ENCODE assay signal across 8 mouse cellular contexts in genomic region chr4:124708518-124709477, GRCm38 (mm10). TPM values are rescaled to one million over a fixed set of nuclear protein-coding genes. Genes with fewer than 3 reads are reported as not detected.
DNase-seq lines count a peak whose midpoint lies in the region; ATAC-seq and TF ChIP-seq lines count a peak whose summit lies in the region.

No protein-coding gene starts in this region.

- 2% methylated on average over 41 of the region's 41 CpGs for WGBS in hindbrain, embryonic 11.5 days

- no peak for TF ChIP-seq CTCF in E14TG2a.4 (conservative IDR thresholded peaks at IDR 0.05; ENCODE audit: low read length)

- no peaks in the 10 kb centered on the region for H3K9me3 ChIP-seq in E14TG2a.4 (ENCODE audit: low read length)
- H3K9me3 ChIP-seq in hindbrain, embryonic 11.5 days (ENCODE audit: control insufficient read depth, low read length) = no peaks in the 10 kb centered on the region

- ATAC-seq in hindbrain, embryonic 11.5 days (ENCODE audit: low FRiP score) = peak; percentile 44; the same call in 1 of the 2 replicates

- H3K4me2 ChIP-seq in hindbrain, embryonic 11.5 days (replicated peaks; ENCODE audit: low read depth, low read length) = peak overlapping the region; percentile 43

- DNase-seq in frontal cortex, postnatal 10 days (ENCODE audit: low spot score in 2 of 2) = peak; percentile 75 to 79
- DNase-seq in hindbrain, embryonic 11.5 days (ENCODE audit: low spot score) = peak; percentile 77
- DNase-seq in layer of hippocampus, postnatal 36 days = peak; percentile 65 to 67
- DNase-seq in lung, postnatal 25 days (ENCODE audit: low spot score) = peak; percentile 93
- peak; percentile 90 for DNase-seq in ovary, postnatal 36 days (ENCODE audit: low spot score)
- peak; percentile 74 for DNase-seq in thymus, postnatal 25 days

- H3K4me1 ChIP-seq in E14TG2a.4 (replicated peaks; ENCODE audit: low read depth, low read length) = peaks cover 81% of the 10 kb centered on the region
- peaks cover 11% of the 10 kb centered on the region for H3K4me1 ChIP-seq in brown adipose tissue, adult 24 weeks (ENCODE audit: control insufficient read depth, insufficient read depth, insufficient read length, low read length)
- H3K4me1 ChIP-seq in hindbrain, embryonic 11.5 days (replicated peaks; ENCODE audit: control insufficient read depth, insufficient read depth, low read length) = peaks cover 12% of the 10 kb centered on the region; the same call in 1 of the 2 replicates

- H3K36me3 ChIP-seq in E14TG2a.4 (ENCODE audit: insufficient read depth, low read length) = peaks cover 17% of the 10 kb centered on the region
- no peaks in the 10 kb centered on the region for H3K36me3 ChIP-seq in hindbrain, embryonic 11.5 days (ENCODE audit: control insufficient read depth, insufficient read depth, low read length)

- peak overlapping the region; percentile 95 for H3K27ac ChIP-seq in brown adipose tissue, adult 24 weeks (replicated peaks; ENCODE audit: low read depth, low read length)
- peak overlapping the region; percentile 33; the same call in 1 of the 2 replicates for H3K27ac ChIP-seq in hindbrain, embryonic 11.5 days (ENCODE audit: low read depth, low read length)

- peak overlapping the region; percentile 24 for H3K9ac ChIP-seq in hindbrain, embryonic 11.5 days (ENCODE audit: low read depth, low read length)

- H3K4me3 ChIP-seq in E14TG2a.4 (replicated peaks; ENCODE audit: low read length) = peak overlapping the region; percentile 73
- peak overlapping the region; percentile 63 for H3K4me3 ChIP-seq in brown adipose tissue, adult 24 weeks (ENCODE audit: insufficient read depth, low read depth, low read length)
- H3K4me3 ChIP-seq in hindbrain, embryonic 11.5 days (ENCODE audit: low read depth, low read length) = peak overlapping the region; percentile 25

- H3K27me3 ChIP-seq in E14TG2a.4 (ENCODE audit: insufficient read depth, low read length) = peaks cover 8% of the 10 kb centered on the region
- peaks cover 8% of the 10 kb centered on the region for H3K27me3 ChIP-seq in hindbrain, embryonic 11.5 days (ENCODE audit: control insufficient read depth, insufficient read depth, low read length)

RNA-seq across cellular contexts. Expression of gene Sf3a3, which starts 5.8 kb away (rescaled TPM):
- 19.2 and 21.2 TPM in 2 replicates for polyA plus RNA-seq in brown adipose tissue, adult 24 weeks (2012; ENCODE audit: insufficient read depth, insufficient read length, missing spikeins)
- 197 and 210 TPM in 2 replicates for polyA plus RNA-seq in hindbrain, embryonic 11.5 days (2014; fragmentation: Nextera tagmentation; extraction: Ambion mirVana)
- 10 to 100 TPM; 34.9 to 35.4 TPM for total RNA-seq in layer of hippocampus, postnatal 36 days (2021)

RNA-seq across cellular contexts. Expression of gene Fhl3, which starts 8.3 kb away (rescaled TPM):
- 10.7 and 14.1 TPM in 2 replicates for polyA plus RNA-seq in brown adipose tissue, adult 24 weeks (2012; ENCODE audit: insufficient read depth, insufficient read length, missing spikeins)
- 3.2 and 4.7 TPM in 2 replicates for polyA plus RNA-seq in hindbrain, embryonic 11.5 days (2014; fragmentation: Nextera tagmentation; extraction: Ambion mirVana)
- 1 to 10 TPM; 1.7 to 2.4 TPM for total RNA-seq in layer of hippocampus, postnatal 36 days (2021)

RNA-seq across cellular contexts. Expression of gene Utp11, which starts 15.4 kb away (rescaled TPM):
- polyA plus RNA-seq in brown adipose tissue, adult 24 weeks (2012; ENCODE audit: insufficient read depth, insufficient read length, missing spikeins) = 20.9 and 27.6 TPM in 2 replicates
- 65.8 and 67.5 TPM in 2 replicates for polyA plus RNA-seq in hindbrain, embryonic 11.5 days (2014; fragmentation: Nextera tagmentation; extraction: Ambion mirVana)
- 10 to 100 TPM; 15.9 to 16.9 TPM for total RNA-seq in layer of hippocampus, postnatal 36 days (2021)

RNA-seq across cellular contexts. Expression of gene Inpp5b, which starts 32.9 kb away (rescaled TPM):
- 9.0 and 15.7 TPM in 2 replicates for polyA plus RNA-seq in brown adipose tissue, adult 24 weeks (2012; ENCODE audit: insufficient read depth, insufficient read length, missing spikeins)
- polyA plus RNA-seq in hindbrain, embryonic 11.5 days (2014; fragmentation: Nextera tagmentation; extraction: Ambion mirVana) = 24.9 and 32.3 TPM in 2 replicates
- 10 to 100 TPM; 40.9 to 51.4 TPM for total RNA-seq in layer of hippocampus, postnatal 36 days (2021)

RNA-seq across cellular contexts. Expression of gene Pou3f1, which starts 52.2 kb away (rescaled TPM):
- 0.52 TPM in 1 of 2 replicates, not detected in the other for polyA plus RNA-seq in brown adipose tissue, adult 24 weeks (2012; ENCODE audit: insufficient read depth, insufficient read length, missing spikeins)
- 17.4 and 18.8 TPM in 2 replicates for polyA plus RNA-seq in hindbrain, embryonic 11.5 days (2014; fragmentation: Nextera tagmentation; extraction: Ambion mirVana)
- 10 to 100 TPM; 42.7 to 44.9 TPM for total RNA-seq in layer of hippocampus, postnatal 36 days (2021)

Comparison
In these comparisons a context has a peak if more than half of its experiments do, and no peak if none do; other contexts are left out.
1. Peak in every context shown above with its lines: DNase-seq, ATAC-seq, H3K4me3 ChIP-seq and H3K27ac ChIP-seq.